Mouse (Mus musculus): ENCODE results near the gene Ephb2. TPM values are rescaled to one million over a fixed set of nuclear protein-coding genes. Genes with fewer than 3 reads are reported as not detected.

The Ephb2 gene
- polyA plus RNA-seq, 1 experiment, result 2.7 TPM

DNA sequence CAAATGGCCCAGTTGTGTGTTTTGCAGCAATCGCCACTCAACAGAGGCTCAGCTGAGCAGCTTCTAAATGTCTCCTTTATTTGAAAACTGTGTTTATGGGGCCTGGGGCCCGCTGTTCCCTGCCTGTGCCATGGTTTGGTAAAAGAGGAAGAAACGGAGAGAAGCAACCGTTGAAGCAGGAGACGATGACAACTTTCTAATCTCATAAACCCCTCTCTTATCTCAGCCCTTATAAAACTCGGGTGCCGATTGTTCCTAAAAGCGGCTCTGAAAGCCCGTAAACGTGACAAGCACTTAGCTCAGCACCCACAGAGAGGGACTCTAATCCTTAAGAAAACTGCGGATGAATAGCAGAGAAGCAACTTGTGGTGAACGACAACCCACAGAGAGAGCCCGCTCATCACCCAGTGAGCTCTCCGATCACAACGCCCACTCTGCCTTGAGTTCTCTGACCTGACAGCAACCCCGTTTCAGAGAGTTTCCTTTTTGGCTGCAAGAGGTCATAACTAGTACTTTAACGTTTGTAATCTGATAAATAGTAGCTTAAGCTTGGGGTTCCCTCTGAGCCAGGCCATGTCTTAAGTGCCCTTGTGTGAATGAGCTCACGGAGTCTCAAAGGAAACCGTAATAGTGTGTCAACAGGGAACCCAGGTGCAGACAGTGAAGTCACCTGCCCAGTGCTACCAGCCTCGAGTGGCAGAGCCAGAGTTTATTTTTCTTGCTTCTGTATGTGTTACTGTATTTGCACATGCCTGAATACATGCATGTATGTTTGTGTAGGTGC, 123.6 kb downstream of the Ephb2 start:
- DNase-seq (ENCODE audit: low read depth in 1 of 2, low spot score in 2 of 2), result no peak
- no peaks in the 10 kb centered on the region for H3K4me1 ChIP-seq (ENCODE audit: control insufficient read depth, insufficient read depth, insufficient read length)
- no peaks in the 10 kb centered on the region for H3K36me3 ChIP-seq (ENCODE audit: control insufficient read depth, insufficient read depth, low read length)
- H3K4me3 ChIP-seq (ENCODE audit: extremely low read depth, insufficient read depth, insufficient read length), result no peak overlapping the region
- TF ChIP-seq POLR2A (IDR thresholded peaks at IDR 0.05; ENCODE audit: low read depth, low read length) (no peak), CTCF (IDR thresholded peaks at IDR 0.05; ENCODE audit: extremely low read depth, insufficient read depth, insufficient read length, insufficient replicate concordance) (no peak)
- no peak overlapping the region for H3K27ac ChIP-seq (ENCODE audit: insufficient read depth, low read length)
- no peaks in the 10 kb centered on the region for H3K27me3 ChIP-seq (ENCODE audit: control insufficient read depth, insufficient read depth, low read length)
- 13% methylated on average over 20 of the region's 20 CpGs for WGBS

DNA sequence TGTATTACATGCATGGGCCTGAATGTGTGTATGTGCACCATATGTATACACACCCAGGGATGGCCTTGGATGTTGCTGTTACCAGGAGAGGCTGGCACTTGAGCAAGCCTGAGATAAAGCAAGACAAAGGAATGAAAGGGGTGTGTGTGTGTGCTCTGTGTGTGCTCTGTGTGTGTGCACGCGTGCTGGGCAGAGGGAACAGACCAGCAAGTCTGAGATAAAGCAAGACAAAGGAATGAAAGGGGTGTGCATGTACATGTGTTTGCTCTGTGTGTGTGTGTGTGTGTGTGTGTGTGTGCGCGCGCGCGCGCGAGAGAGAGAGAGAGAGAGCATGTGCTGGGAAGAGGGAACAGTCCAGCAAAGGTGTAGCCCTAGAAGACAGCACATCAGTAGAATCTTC, 125.4 kb downstream of the Ephb2 start:
- WGBS, result 97% methylated on average over 9 of the region's 9 CpGs
- DNase-seq (ENCODE audit: low read depth in 1 of 2, low spot score in 2 of 2), result no peak
- Histone ChIP-seq H3K27me3 (ENCODE audit: control insufficient read depth, insufficient read depth, low read length) (no peaks in the 10 kb centered on the region), H3K27ac (ENCODE audit: insufficient read depth, low read length) (no peak overlapping the region), H3K4me3 (ENCODE audit: extremely low read depth, insufficient read depth, insufficient read length) (no peak overlapping the region), H3K36me3 (ENCODE audit: control insufficient read depth, insufficient read depth, low read length) (no peaks in the 10 kb centered on the region), H3K4me1 (ENCODE audit: control insufficient read depth, insufficient read depth, insufficient read length) (no peaks in the 10 kb centered on the region)
- TF ChIP-seq CTCF (IDR thresholded peaks at IDR 0.05; ENCODE audit: extremely low read depth, insufficient read depth, insufficient read length, insufficient replicate concordance), result no peak
- TF ChIP-seq POLR2A (IDR thresholded peaks at IDR 0.05; ENCODE audit: low read depth, low read length), result no peak

DNA sequence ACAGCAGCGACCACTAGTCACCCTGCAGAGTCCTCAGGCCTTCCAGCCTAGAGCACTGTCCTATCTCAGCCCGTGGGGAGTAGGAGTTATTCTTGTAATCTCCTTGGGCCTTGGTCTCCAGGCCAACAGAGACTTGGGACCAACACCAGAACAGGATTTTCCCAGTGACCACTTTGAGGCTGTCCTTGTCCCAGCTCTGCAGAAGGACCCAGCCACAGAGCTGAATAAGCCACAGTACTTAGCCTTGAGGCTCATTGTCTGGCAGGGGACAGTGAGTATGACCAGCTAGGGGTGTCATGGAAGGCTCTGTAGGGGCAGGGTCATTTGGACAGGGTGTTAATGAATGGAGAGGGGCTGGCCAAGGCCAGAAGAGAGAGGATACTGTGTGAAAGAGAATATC, 126.8 kb downstream of the Ephb2 start:
- no peak for TF ChIP-seq POLR2A (IDR thresholded peaks at IDR 0.05; ENCODE audit: low read depth, low read length)
- TF ChIP-seq CTCF (IDR thresholded peaks at IDR 0.05; ENCODE audit: extremely low read depth, insufficient read depth, insufficient read length, insufficient replicate concordance), result no peak
- WGBS, result 85% methylated on average over 2 of the region's 2 CpGs
- Histone ChIP-seq H3K4me3 (ENCODE audit: extremely low read depth, insufficient read depth, insufficient read length) (no peak overlapping the region), H3K4me1 (ENCODE audit: control insufficient read depth, insufficient read depth, insufficient read length) (no peaks in the 10 kb centered on the region), H3K27me3 (ENCODE audit: control insufficient read depth, insufficient read depth, low read length) (no peaks in the 10 kb centered on the region), H3K36me3 (ENCODE audit: control insufficient read depth, insufficient read depth, low read length) (no peaks in the 10 kb centered on the region), H3K27ac (ENCODE audit: insufficient read depth, low read length) (no peak overlapping the region)
- no peak for DNase-seq (ENCODE audit: low read depth in 1 of 2, low spot score in 2 of 2)

DNA sequence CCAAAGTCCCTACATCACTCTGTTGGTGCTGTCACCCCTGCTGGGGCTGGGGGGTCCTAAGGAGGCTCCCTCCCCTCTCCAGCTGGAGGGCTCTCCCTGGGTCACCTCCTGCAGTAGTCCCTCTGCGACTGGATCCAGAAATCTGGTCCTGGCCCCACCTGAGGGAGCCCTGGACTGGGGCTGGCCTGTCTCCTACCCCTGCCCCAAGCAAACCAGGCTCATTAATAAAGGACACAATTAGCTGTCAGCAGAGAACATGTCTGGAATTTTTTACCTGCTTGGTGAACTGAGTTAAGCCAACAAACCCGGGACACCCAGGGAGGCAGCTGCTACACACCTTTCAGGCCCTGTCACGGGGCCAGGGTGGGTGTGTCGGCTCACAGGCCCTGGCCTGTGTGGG, 129.1 kb downstream of the Ephb2 start:
- DNase-seq (ENCODE audit: low read depth in 1 of 2, low spot score in 2 of 2), result no peak
- no peak overlapping the region for H3K27ac ChIP-seq (ENCODE audit: insufficient read depth, low read length)
- no peak overlapping the region for H3K4me3 ChIP-seq (ENCODE audit: extremely low read depth, insufficient read depth, insufficient read length)
- 88% methylated on average over 4 of the region's 4 CpGs for whole genome bisulfite sequencing
- no peak for TF ChIP-seq CTCF (IDR thresholded peaks at IDR 0.05; ENCODE audit: extremely low read depth, insufficient read depth, insufficient read length, insufficient replicate concordance)
- TF ChIP-seq POLR2A (IDR thresholded peaks at IDR 0.05; ENCODE audit: low read depth, low read length), result no peak
- no peaks in the 10 kb centered on the region for H3K4me1 ChIP-seq (ENCODE audit: control insufficient read depth, insufficient read depth, insufficient read length)
- H3K27me3 ChIP-seq (ENCODE audit: control insufficient read depth, insufficient read depth, low read length), result no peaks in the 10 kb centered on the region
- no peaks in the 10 kb centered on the region for H3K36me3 ChIP-seq (ENCODE audit: control insufficient read depth, insufficient read depth, low read length)

- H3K36me3 ChIP-seq (ENCODE audit: control insufficient read depth, insufficient read depth, low read length), result no peaks in the 10 kb centered on the region
- TF ChIP-seq POLR2A (IDR thresholded peaks at IDR 0.05; ENCODE audit: low read depth, low read length), result no peak
- no peak for TF ChIP-seq CTCF (IDR thresholded peaks at IDR 0.05; ENCODE audit: extremely low read depth, insufficient read depth, insufficient read length, insufficient replicate concordance)
- no peak overlapping the region for H3K4me3 ChIP-seq (ENCODE audit: extremely low read depth, insufficient read depth, insufficient read length)
- H3K27me3 ChIP-seq (ENCODE audit: control insufficient read depth, insufficient read depth, low read length), result no peaks in the 10 kb centered on the region
- no peak for DNase-seq (ENCODE audit: low read depth in 1 of 2, low spot score in 2 of 2)
- 84% methylated on average over 5 of the region's 5 CpGs for WGBS
- no peak overlapping the region for H3K27ac ChIP-seq (ENCODE audit: insufficient read depth, low read length)
- no peaks in the 10 kb centered on the region for H3K4me1 ChIP-seq (ENCODE audit: control insufficient read depth, insufficient read depth, insufficient read length)
These were observed 130.7 kb downstream of the Ephb2 start for GRCm38 (mm10) chr4:136705091-136705490.

DNA sequence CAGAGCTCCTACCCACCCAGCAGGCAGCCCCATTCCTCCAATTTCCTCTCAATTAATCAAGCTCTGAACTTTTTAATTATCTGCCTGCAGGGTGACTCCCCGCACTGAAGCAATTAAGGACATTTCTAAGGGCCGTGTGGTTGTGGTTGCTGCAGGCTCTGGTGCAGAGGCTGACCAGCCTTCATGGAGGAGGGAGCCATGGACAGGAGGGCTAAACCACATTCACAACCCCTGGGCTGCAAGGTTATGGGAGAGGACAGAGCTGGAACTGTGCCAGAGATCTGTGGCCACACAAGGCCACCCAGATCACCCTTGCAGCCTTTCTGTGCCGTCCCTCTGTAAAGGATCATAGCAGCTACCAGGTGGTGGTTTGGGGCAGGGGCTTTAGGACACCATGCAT, 131.2 kb downstream of the Ephb2 start:
- DNase-seq (ENCODE audit: low read depth in 1 of 2, low spot score in 2 of 2), result no peak
- no peak for TF ChIP-seq CTCF (IDR thresholded peaks at IDR 0.05; ENCODE audit: extremely low read depth, insufficient read depth, insufficient read length, insufficient replicate concordance)
- TF ChIP-seq POLR2A (IDR thresholded peaks at IDR 0.05; ENCODE audit: low read depth, low read length), result no peak
- Histone ChIP-seq H3K27me3 (ENCODE audit: control insufficient read depth, insufficient read depth, low read length) (no peaks in the 10 kb centered on the region), H3K4me3 (ENCODE audit: extremely low read depth, insufficient read depth, insufficient read length) (no peak overlapping the region), H3K27ac (ENCODE audit: insufficient read depth, low read length) (no peak overlapping the region), H3K4me1 (ENCODE audit: control insufficient read depth, insufficient read depth, insufficient read length) (no peaks in the 10 kb centered on the region), H3K36me3 (ENCODE audit: control insufficient read depth, insufficient read depth, low read length) (no peaks in the 10 kb centered on the region)
- WGBS, result 80% methylated on average over 3 of the region's 3 CpGs

DNA sequence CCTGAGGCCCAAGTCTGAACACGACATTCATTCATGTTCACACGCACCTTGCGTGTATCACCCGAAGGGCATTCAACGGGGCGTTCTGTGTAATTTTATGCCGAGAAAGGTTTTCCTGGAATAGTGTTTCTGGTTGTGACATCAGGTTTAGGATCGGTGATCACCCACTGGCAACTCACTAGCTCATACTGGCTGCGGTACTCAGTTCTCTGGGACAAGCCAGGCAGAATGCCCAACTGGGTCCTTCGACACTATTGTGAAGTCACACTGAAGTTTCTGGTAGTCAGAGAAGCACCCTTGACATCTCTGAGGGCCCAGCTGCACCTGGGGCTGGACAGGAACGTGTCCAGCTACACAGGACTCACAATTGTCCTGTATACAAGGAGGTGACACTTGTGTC, 132.4 kb downstream of the Ephb2 start:
- Histone ChIP-seq H3K4me3 (ENCODE audit: extremely low read depth, insufficient read depth, insufficient read length) (no peak overlapping the region), H3K27me3 (ENCODE audit: control insufficient read depth, insufficient read depth, low read length) (no peaks in the 10 kb centered on the region), H3K36me3 (ENCODE audit: control insufficient read depth, insufficient read depth, low read length) (no peaks in the 10 kb centered on the region), H3K27ac (ENCODE audit: insufficient read depth, low read length) (no peak overlapping the region), H3K4me1 (ENCODE audit: control insufficient read depth, insufficient read depth, insufficient read length) (no peaks in the 10 kb centered on the region)
- 95% methylated on average over 11 of the region's 11 CpGs for WGBS
- TF ChIP-seq POLR2A (IDR thresholded peaks at IDR 0.05; ENCODE audit: low read depth, low read length), result no peak
- no peak for TF ChIP-seq CTCF (IDR thresholded peaks at IDR 0.05; ENCODE audit: extremely low read depth, insufficient read depth, insufficient read length, insufficient replicate concordance)
- no peak for DNase-seq (ENCODE audit: low read depth in 1 of 2, low spot score in 2 of 2)

All from spleen, adult 2 months (tissue).